Mouse (Mus musculus): ENCODE results near the gene Cdkn1a.
"Not testable (repeated sequence)": the region's sequence is repeated elsewhere in the genome, so short reads cannot be mapped to it uniquely, and the experiment has no call there.

Cdkn1a gene

GRCm38 (mm10) chr17:29090776-29091175, at the start of gene Cdkn1a:
TSS of gene Cdkn1a (plus strand) at chr17:29090976.
- no peak for DNase-seq (ENCODE audit: low spot score)

- DNase-seq (ENCODE audit: low spot score) = not testable (repeated sequence)
Measured at GRCm38 (mm10) chr17:29041632-29042031, 49.1 kb upstream of the Cdkn1a start.

DNA sequence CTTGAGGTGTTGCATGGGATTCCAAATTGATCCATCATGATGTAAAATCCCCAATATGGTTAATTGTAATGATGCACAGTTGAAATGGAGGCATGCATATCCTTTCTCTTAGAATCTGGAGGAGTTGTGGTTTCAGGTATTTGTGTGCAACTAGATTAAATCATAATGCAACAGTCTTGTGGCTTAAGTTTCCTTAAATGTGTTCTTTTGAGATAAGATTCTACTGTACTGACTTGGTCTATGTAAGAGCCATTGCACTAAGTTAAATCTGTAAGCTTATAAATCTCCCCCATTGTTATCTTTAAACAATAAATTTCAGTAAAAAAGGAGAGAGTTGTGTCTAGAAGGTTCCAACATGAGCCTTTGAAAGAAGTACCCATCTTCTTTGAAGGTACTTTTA, 48.2 kb upstream of the Cdkn1a start:
- DNase-seq (ENCODE audit: low spot score) = no peak

DNA sequence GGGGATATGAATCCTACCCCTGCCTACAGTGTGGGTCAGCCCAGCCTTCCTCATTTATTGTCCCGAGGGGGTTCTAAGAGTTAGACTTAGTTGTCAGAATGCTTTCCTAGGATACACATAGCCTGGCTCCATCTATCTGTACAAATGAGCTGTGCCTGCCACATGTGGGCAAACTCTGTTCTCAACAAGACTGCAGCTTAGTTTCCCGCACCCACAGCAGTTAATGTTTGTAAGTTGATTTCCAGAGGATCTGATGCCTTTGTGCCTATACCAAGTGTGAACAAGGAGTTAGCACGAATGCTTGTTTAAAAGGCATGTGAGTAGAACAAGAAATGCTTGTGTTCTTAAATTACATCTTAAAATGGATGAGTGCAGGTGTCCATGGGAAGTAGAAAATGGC, 47.2 kb upstream of the Cdkn1a start:
- DNase-seq (ENCODE audit: low spot score) = no peak

GRCm38 (mm10) chr17:29044146-29044924, 46.4 kb upstream of the Cdkn1a start:
- DNase-seq (ENCODE audit: low spot score) = no peak

DNA sequence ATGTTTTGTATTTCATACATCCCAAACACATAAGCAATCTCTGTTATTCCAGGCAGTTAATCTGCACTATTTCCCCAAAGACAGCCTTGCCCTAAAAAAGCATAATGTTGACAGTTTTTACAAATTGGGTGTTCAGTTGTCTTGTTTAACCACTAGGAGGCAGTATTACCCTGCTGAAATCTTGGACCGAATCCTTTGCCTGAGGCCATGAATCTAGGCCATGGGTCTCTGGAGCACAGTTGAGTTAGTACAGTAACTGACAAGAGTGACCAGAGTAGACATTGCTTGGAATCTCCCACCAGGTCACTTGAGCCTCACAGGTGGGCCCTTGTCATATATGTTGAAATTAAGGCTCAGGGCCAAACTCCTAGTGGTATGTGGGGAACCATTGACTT, 45.9 kb upstream of the Cdkn1a start:
- DNase-seq (ENCODE audit: low spot score) = no peak

GRCm38 (mm10) chr17:29045741-29046530, 44.8 kb upstream of the Cdkn1a start:
- DNase-seq (ENCODE audit: low spot score) = no peak

- DNase-seq (ENCODE audit: low spot score) = no peak
Measured at GRCm38 (mm10) chr17:29046863-29047262, 43.9 kb upstream of the Cdkn1a start.

DNA sequence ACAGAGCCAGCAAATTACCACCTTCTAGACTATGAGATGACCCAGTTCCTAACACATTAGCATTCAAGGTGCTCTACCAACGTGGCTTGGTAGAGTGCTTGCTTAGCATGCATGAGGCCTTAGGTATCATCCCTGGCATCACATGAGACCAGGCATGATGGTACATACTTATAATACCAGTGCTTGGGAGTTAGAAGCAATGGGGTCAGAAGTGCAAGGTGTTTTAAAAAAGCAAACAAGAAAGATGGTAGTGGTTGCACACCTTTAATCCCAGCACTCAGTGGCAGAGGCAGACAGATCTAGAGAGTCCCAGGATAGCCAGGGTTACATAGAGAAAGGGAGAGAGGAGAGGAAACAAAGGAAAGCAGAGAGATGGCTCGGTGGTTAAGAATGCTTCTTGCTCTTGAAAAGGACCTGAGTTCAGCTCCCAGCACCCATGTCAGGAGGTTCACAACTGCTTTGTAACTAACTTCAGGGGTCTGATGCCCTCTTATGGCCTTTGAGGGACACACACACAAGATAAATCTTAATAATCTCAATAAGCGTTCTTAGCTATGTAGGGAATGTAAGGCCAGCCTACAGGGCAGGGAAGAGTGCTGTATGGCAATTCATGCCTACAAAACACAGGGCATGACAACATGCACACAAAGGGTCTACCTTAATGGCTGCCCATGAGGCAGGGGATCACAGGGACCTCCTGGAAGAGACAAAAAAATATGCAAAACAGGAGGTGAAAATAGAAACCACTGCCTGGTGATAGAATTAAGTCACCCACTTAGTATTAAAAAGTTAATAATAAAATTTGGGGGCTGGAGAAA, 42.9 kb upstream of the Cdkn1a start:
- no peak for DNase-seq (ENCODE audit: low spot score)

DNA sequence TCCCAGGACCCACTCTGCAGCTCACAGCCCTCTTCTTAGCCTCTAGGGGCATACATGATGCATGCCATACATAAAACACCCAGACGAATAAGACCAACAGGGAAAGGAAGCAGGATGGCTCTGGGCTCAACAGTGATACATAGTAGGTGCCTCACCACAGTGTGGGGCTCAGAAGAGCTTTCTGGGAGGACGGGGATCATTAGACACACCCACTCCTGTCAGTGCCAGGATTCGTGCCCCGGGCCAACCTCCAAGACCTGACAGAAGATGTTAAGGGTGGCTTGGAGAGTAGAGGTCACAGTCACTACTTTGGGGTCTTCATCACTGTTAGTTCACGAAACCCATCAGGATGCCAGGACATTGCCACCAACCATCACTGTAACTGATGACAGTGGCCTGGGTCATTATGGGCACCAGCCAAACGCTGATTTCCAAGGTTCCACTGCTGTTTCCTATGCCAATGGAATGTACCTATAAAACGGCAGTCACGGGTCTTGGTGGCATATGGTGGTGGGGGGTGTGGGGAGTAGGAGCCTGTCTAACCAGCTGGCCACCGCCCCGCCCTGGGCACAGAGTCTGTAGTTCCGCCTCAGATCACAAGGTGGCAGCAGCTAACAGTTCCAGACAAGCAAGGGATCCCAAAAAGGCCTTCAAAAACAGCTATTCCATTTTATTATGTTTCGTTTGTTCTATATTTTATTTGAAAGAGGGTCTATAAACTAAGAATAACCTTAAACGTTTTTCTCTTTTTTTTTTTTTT, 41.8 kb upstream of the Cdkn1a start:
- DNase-seq (ENCODE audit: low spot score) = peak; percentile 81

DNA sequence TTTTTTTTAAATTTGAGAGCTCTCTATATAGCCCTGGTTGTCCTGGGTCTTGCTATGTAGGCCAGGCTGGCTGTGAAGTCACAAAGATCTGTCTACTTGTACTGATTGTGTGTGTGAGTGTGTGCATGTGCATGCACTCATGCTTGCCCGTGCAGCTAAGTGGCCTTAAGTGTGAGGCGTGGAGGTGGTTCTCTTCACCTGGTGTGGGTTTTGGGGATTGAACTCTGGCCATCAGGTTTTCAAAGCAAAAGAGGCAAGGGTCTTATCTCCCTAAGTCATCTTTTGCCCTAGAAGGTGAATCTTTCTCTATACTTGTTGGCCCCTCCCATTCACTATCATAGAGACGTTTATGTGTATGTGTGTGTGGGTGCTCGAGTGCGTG, 41.3 kb upstream of the Cdkn1a start:
- no peak for DNase-seq (ENCODE audit: low spot score)

DNA sequence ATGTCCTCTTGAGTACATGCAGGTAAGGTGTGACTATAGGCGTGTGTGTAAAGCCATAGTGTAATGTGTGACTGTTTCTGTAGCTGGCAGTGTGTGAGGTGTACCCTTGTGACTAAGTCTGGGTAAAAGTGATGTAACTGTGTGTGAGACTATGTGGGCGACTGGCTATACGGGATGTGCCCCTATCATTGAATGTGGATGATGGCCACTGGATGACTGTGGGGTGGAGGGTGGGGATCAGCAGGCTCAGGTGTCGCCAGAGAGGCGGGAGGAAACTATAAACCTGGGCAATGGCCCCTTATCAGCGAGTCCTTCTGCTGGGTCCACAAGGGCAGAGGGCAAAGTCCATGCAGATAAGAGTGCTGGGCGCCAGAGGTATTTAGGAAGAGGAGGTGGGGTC, 40.9 kb upstream of the Cdkn1a start:
- DNase-seq (ENCODE audit: low spot score) = no peak

DNA sequence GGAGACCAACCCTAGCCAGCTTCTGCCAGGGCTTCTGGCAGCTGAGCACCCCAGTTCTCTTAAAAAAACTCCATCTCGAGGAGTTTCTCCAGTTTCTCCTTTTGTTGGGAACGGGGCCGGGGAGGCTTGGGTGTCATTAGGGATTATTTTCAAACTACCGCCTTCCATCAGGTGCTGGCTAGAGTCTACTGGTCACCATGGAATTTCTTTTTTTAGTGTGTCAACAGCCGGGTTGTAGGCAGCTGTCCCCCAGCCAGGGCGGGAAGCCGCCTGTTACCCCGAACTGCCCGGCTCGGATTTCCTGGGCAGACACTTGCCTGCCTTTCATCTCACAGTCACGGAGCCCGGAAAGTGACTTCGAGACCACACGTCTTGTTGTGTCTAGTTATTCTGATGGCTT, 40.0 kb upstream of the Cdkn1a start:
- no peak for DNase-seq (ENCODE audit: low spot score)

DNA sequence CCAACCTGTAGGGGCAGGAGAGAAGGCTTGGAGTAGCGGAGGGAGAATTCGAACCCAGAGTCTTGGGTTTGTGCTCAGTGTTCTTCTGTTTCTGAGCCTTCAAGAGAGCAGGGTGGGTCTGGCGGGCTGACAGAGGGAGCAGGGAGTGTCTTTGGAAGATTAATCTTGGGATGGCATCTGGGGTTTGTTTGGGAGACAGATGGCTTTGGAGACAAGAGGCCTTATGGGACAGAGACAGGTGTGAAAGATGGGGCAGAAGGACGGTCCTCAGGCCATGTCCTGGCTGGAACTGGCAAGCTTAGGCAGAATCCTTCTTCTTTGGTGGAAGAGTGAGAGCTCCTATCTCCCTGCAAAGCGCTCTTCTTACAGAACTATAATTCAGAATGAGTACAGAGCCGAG, 37.7 kb upstream of the Cdkn1a start:
- DNase-seq (ENCODE audit: low spot score) = no peak

GRCm38 (mm10) chr17:29053841-29054240, 36.9 kb upstream of the Cdkn1a start:
- no peak for DNase-seq (ENCODE audit: low spot score)

- no peak for DNase-seq (ENCODE audit: low spot score)
Measured at GRCm38 (mm10) chr17:29054429-29054828, 36.3 kb upstream of the Cdkn1a start.

DNA sequence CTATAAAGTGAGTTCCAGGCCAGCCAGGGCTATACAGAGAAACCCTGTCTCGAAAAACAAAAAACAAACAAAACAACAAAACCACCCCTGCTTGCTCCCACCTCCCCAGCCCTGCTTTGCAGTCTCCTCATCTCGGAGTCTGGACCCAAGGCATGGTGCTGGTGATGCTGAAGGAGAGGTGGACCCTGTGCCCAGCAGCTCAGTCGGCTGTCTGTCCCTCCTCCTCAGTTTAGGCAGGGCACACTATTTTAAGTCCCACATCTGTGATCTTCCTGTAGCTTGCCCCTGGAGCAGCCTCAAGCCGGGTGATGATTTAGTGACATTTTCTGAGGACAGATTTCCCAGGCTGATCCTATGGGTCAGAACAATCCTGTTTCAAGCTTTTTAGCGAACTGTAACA, 35.2 kb upstream of the Cdkn1a start:
- no peak for DNase-seq (ENCODE audit: low spot score)

DNA sequence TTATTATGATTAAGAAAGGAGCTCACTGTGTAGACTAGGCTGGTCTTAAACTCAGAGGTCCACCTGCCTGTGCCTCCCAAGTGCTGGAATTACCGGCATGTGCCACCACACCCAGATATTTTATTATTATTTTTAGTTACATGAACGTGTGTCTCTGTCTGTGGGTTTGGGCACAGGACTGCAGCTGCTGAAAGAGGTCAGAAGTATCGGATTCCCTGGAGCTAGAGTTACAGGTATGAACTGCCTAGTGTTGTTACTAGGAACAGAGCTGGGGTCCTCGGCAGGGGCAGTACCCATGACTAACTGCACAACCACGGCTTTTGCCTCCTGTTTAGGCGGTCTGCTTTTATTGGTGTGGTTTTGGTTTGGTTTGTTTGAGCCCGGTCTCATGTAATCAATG, 34.6 kb upstream of the Cdkn1a start:
- DNase-seq (ENCODE audit: low spot score) = no peak

DNA sequence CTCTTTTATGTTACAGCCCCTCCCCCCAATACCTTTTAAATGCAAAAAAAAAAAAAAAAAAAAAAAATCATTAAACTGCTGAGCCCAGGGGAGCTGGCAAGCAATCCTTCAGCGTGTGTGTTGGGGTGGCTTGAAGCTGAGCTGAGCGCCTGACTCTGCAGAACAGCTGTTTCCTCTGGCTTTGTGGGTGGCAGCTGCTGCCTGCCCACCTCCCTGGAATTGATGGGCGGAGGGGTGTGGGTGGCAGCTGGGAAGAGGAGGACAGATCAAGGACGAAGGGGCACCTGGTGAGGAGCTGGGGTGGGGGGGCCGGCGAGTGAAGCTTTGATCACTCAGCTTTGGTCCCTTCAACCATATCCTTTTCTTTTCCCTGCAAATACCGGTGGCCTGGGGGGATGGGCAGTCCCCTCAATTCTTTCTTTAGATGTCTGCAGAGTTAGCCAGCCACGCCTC, 34.1 kb upstream of the Cdkn1a start:
- no peak for DNase-seq (ENCODE audit: low spot score)

DNA sequence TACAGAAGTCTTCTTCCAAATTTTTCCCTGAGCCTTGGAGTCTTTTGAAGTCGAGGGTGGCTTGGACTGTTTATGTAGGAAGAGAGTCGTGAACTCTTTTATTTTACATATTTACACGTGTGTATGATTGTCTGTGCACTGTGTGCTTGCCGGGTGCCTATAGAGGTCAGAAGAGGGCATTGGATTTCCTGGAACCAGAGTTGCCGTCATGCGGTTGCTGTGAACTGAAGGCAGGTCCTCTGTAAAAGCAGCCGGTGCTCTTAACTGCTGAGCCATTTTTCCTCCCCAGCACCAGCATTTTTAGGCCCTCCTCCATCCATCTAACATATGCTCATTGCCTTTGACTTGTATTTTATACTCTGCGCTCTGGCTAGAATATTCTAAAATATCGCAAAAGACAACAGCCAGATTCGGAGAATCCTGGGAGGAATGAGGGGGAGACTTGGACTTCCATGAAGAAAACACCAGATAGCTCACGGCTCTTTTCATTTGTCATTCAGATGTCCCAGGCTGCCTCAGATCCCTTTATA, 33.4 kb upstream of the Cdkn1a start:
- no peak for DNase-seq (ENCODE audit: low spot score)

- DNase-seq (ENCODE audit: low spot score) = no peak
Measured at GRCm38 (mm10) chr17:29057961-29058360, 32.8 kb upstream of the Cdkn1a start.

DNA sequence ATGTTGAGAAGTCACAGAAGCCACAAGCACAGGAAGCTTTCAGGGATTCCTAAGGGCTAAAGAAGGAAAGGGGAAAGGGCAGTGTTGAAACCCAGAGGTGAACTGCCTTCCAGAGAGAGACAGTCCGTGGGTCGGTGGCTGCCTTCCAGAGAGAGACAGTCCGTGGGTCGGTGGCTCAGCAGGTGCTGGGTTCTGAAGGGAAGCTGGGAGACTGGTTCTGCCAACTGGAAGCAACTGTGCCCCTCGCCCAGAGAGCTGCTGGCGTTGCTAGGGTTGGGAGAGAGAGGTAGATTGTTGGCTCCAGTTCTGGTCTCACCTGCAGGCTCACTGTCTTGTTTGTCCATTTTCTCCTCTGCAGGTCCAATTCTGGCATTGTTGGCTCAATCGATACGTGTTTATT, 32.3 kb upstream of the Cdkn1a start:
- no peak for DNase-seq (ENCODE audit: low spot score)
